Mouse (Mus musculus) intestine, postnatal 0 days (tissue): Measurements from ENCODE around the gene Slc30a4. TPM values are rescaled to one million over a fixed set of nuclear protein-coding genes. Genes with fewer than 3 reads are reported as not detected.

ENCODE experiments used
- ATAC-seq: fragments of 200-750 bp; cut with Nextera tagmentation; 2 replicates; pipeline ENCODE4 v1.8.0; 2017; ENCODE audit warnings: mild to moderate bottlenecking, moderate TSS enrichment, moderate library complexity
- H3K27ac ChIP-seq: fragments of 300-500 bp; sonication (generic); 2 replicates; pipeline ENCODE4 v1.5.1; 2014; ENCODE audit warnings: mild to moderate bottlenecking, low read depth, low read length, moderate library complexity
- H3K27me3 ChIP-seq: fragments of 300-500 bp; sonication (generic); replicated peaks from 2 replicates; pipeline ENCODE4 v1.6.1; 2014; ENCODE audit warnings: low read length, mixed read lengths; ENCODE audit not compliant: control insufficient read depth, insufficient read depth
- H3K36me3 ChIP-seq: fragments of 300-500 bp; sonication (generic); 2 replicates; pipeline ENCODE4 v1.6.1; 2014; ENCODE audit warnings: mild to moderate bottlenecking, moderate library complexity; ENCODE audit not compliant: control insufficient read depth, insufficient read depth
- H3K4me1 ChIP-seq: fragments of 300-500 bp; sonication (generic); replicated peaks from 2 replicates; pipeline ENCODE4 v1.6.1; 2014; ENCODE audit warnings: antibody characterized with exemption, low read length, mixed read lengths; ENCODE audit not compliant: control insufficient read depth, insufficient read depth
- H3K4me2 ChIP-seq: fragments of 300-500 bp; sonication (generic); replicated peaks from 2 replicates; pipeline ENCODE4 v1.6.1; 2014; ENCODE audit warnings: low read depth, mild to moderate bottlenecking, moderate library complexity
- H3K4me3 ChIP-seq: fragments of 300-500 bp; sonication (generic); 2 replicates; pipeline ENCODE4 v1.5.1; 2014; ENCODE audit warnings: low read depth, low read length
- H3K9ac ChIP-seq: fragments of 300-500 bp; sonication (generic); 2 replicates; pipeline ENCODE4 v1.6.1; 2014; ENCODE audit warnings: mild to moderate bottlenecking, low read depth, low read length
- H3K9me3 ChIP-seq: fragments of 300-500 bp; sonication (generic); 2 replicates; pipeline ENCODE4 v1.6.1; 2016; ENCODE audit warnings: mixed run types; ENCODE audit not compliant: control insufficient read depth
- CTCF ChIP-seq: sonication (generic); IDR thresholded peaks from 2 replicates; pipeline ENCODE4 v1.5.1; 2016; ENCODE audit warnings: low read depth, mild to moderate bottlenecking, control low read depth, antibody characterized with exemption, moderate library complexity
- WGBS: fragments of 180-500 bp; shearing (Covaris S2); extraction: QIAGEN DNeasy Blood & Tissue Kit; methylation state at CpG from one replicate; pipeline ENCODE4 v1.1.7; 2014; 5-methylcytosine and 5-hydroxymethylcytosine counted together
- polyA plus RNA-seq: library from polyadenylated mRNA; unstranded; fragments of >200 nt; fragmentation: Nextera tagmentation; extraction: Ambion mirVana; gene quantifications from 2 replicates; pipeline ENCODE4 v1.2.1, GENCODE M21; 2015

Slc30a4 gene
- polyA plus RNA-seq, 1 experiment from 2014 or later, result 13.4 TPM

GRCm38 (mm10) chr2:122720564-122720963 lies 18.1 kb upstream of the Slc30a4 start:
- Histone ChIP-seq H3K9ac (no peak overlapping the region), H3K27me3 (no peaks in the 10 kb centered on the region), H3K4me1 (no peaks in the 10 kb centered on the region), H3K36me3 (no peaks in the 10 kb centered on the region), H3K4me3 (no peak overlapping the region), H3K9me3 (no peaks in the 10 kb centered on the region), H3K4me2 (no peak overlapping the region), H3K27ac (no peak overlapping the region)
- no peak for TF ChIP-seq CTCF
- WGBS, result 68% methylated on average over 3 of the region's 3 CpGs
- 0 out of 2 replicates have a peak, but pooled peaks have one; percentile 19 for ATAC-seq

GRCm38 (mm10) chr2:122719232-122719631 lies 16.8 kb upstream of the Slc30a4 start:
- H3K9ac ChIP-seq, result no peak overlapping the region
- 52% methylated on average over 1 of the region's 1 CpGs for WGBS
- no peak for ATAC-seq

GRCm38 (mm10) chr2:122716301-122716842 lies 13.9 kb upstream of the Slc30a4 start:
- Histone ChIP-seq H3K4me2 (no peak overlapping the region), H3K36me3 (no peaks in the 10 kb centered on the region), H3K9ac (no peak overlapping the region), H3K4me1 (no peaks in the 10 kb centered on the region), H3K9me3 (no peaks in the 10 kb centered on the region), H3K27me3 (no peaks in the 10 kb centered on the region), H3K27ac (no peak overlapping the region), H3K4me3 (no peak overlapping the region)
- ATAC-seq, result no peak
- TF ChIP-seq CTCF, result no peak
- 86% methylated on average over 3 of the region's 3 CpGs for WGBS

More at GRCm38 (mm10) chr2:122719232-122719631, 16.8 kb upstream of the Slc30a4 start:
- no peaks in the 10 kb centered on the region for H3K27me3 ChIP-seq
- H3K4me3 ChIP-seq, result no peak overlapping the region
- H3K27ac ChIP-seq, result no peak overlapping the region
- H3K36me3 ChIP-seq, result no peaks in the 10 kb centered on the region
- H3K4me2 ChIP-seq, result no peak overlapping the region
- no peaks in the 10 kb centered on the region for H3K4me1 ChIP-seq
- TF ChIP-seq CTCF, result no peak
- no peaks in the 10 kb centered on the region for H3K9me3 ChIP-seq

- H3K27ac ChIP-seq, result peak overlapping the region; percentile 81
- no peak overlapping the region for H3K4me3 ChIP-seq
- H3K36me3 ChIP-seq, result no peaks in the 10 kb centered on the region
- no peak for TF ChIP-seq CTCF
- H3K4me1 ChIP-seq, result no peaks in the 10 kb centered on the region
- peak; percentile 84 for ATAC-seq
- no peak overlapping the region for H3K4me2 ChIP-seq
- H3K27me3 ChIP-seq, result no peaks in the 10 kb centered on the region
- H3K9ac ChIP-seq, result no peak overlapping the region
- 44% methylated on average over 5 of the region's 5 CpGs for WGBS
- no peaks in the 10 kb centered on the region for H3K9me3 ChIP-seq
Observed at GRCm38 (mm10) chr2:122715148-122715692, 12.8 kb upstream of the Slc30a4 start.

- H3K4me1 ChIP-seq, result no peaks in the 10 kb centered on the region
- no peak overlapping the region for H3K4me3 ChIP-seq
- WGBS, result 88% methylated on average over 2 of the region's 2 CpGs
- ATAC-seq, result no peak
- no peaks in the 10 kb centered on the region for H3K9me3 ChIP-seq
- no peaks in the 10 kb centered on the region for H3K36me3 ChIP-seq
- no peak overlapping the region for H3K27ac ChIP-seq
- no peak for TF ChIP-seq CTCF
- H3K4me2 ChIP-seq, result no peak overlapping the region
- H3K27me3 ChIP-seq, result no peaks in the 10 kb centered on the region
- H3K9ac ChIP-seq, result no peak overlapping the region
Observed at GRCm38 (mm10) chr2:122712848-122713247, 10.4 kb upstream of the Slc30a4 start.

GRCm38 (mm10) chr2:122711911-122712310 lies 9.4 kb upstream of the Slc30a4 start:
- ATAC-seq, result no peak
- WGBS, result 80% methylated on average over 3 of the region's 3 CpGs
- H3K9me3 ChIP-seq, result no peaks in the 10 kb centered on the region
- H3K27me3 ChIP-seq, result no peaks in the 10 kb centered on the region
- H3K27ac ChIP-seq, result no peak overlapping the region
- H3K4me3 ChIP-seq, result no peak overlapping the region
- H3K9ac ChIP-seq, result no peak overlapping the region
- TF ChIP-seq CTCF, result no peak
- H3K4me2 ChIP-seq, result no peak overlapping the region
- H3K4me1 ChIP-seq, result no peaks in the 10 kb centered on the region
- no peaks in the 10 kb centered on the region for H3K36me3 ChIP-seq
